Mouse (Mus musculus) heart, adult 2 months (tissue): ENCODE measurements around the gene Dgke. TPM values are rescaled to one million over a fixed set of nuclear protein-coding genes. Genes with fewer than 3 reads are reported as not detected.
A peak's percentile ranks its signal among the peaks of the same experiment; 100 is the strongest.

ENCODE experiments used
- DNase-seq, 2 experiments: peaks; one replicate each; pipeline ENCODE4 v3.0.0; 2021
- H3K27ac ChIP-seq: fragments of 200-600 bp; 2 replicates; pipeline ENCODE4 v1.8.1; 2022
- H3K27me3 ChIP-seq: fragments of 200-500 bp; 2 replicates; pipeline ENCODE4 v1.6.1; 2012; ENCODE audit warnings: mild to moderate bottlenecking, low read length, inconsistent platforms, mixed read lengths; ENCODE audit not compliant: control insufficient read depth, insufficient read depth
- H3K36me3 ChIP-seq: fragments of 200-500 bp; 2 replicates; pipeline ENCODE4 v1.6.1; 2012; ENCODE audit warnings: low read length, inconsistent platforms; ENCODE audit not compliant: control insufficient read depth, insufficient read depth
- H3K4me1 ChIP-seq: fragments of 200-500 bp; 2 replicates; pipeline ENCODE4 v1.6.1; 2011; ENCODE audit warnings: low read length; ENCODE audit not compliant: control insufficient read depth, insufficient read depth
- H3K4me3 ChIP-seq: fragments of 200-600 bp; 2 replicates; pipeline ENCODE4 v1.8.1; 2022
- H3K79me2 ChIP-seq: fragments of 200-500 bp; replicated peaks from 2 replicates; pipeline ENCODE4 v1.6.1; 2012; ENCODE audit warnings: mild to moderate bottlenecking, inconsistent platforms, low read length, moderate library complexity, mixed read lengths; ENCODE audit not compliant: control insufficient read depth, insufficient read depth
- H3K9ac ChIP-seq: fragments of 200-500 bp; 2 replicates; pipeline ENCODE4 v1.6.1; 2012; ENCODE audit warnings: low read depth, mild to moderate bottlenecking, control low read depth, inconsistent platforms, low read length, mixed read lengths
- CTCF ChIP-seq: fragments of 200-600 bp; IDR thresholded peaks from 2 replicates; pipeline ENCODE4 v1.8.1; 2022; ENCODE audit warnings: antibody characterized with exemption, mild to moderate bottlenecking, moderate library complexity
- EP300 ChIP-seq: fragments of 200-500 bp; IDR thresholded peaks from 2 replicates; pipeline ENCODE4 v1.6.1; 2011; ENCODE audit warnings: low read depth, low read length, control low read depth; ENCODE audit not compliant: insufficient read depth
- POLR2A ChIP-seq: fragments of 200-500 bp; IDR thresholded peaks from 2 replicates; pipeline ENCODE4 v1.6.1; 2011; ENCODE audit warnings: mild to moderate bottlenecking, low read depth, low read length, control low read depth; ENCODE audit not compliant: insufficient read depth
- WGBS: fragments of 180-500 bp; shearing (Covaris S2); methylation state at CpG from one replicate; pipeline ENCODE4 v1.1.7; 2018; 5-methylcytosine and 5-hydroxymethylcytosine counted together
- intact Hi-C: fragments of 180-260 bp; cut with DNase I; formaldehyde crosslinking; loops from one replicate; pipeline ENCODE4 v1.15.1; 2025
- polyA plus RNA-seq: library from polyadenylated mRNA; depleted of rRNA; stranded (reverse); fragments of >200 nt; gene quantifications from 2 replicates; pipeline ENCODE4 v1.2.3, GENCODE M21; 2012
- total RNA-seq, 2 experiments: library from RNA; stranded (reverse); gene quantifications; 2 replicates each; pipeline ENCODE4 v1.2.3; 2021

Dgke gene
- total and polyA plus RNA-seq, 3 experiments = 5.6 to 12.4 (median 9.3) TPM

DNA sequence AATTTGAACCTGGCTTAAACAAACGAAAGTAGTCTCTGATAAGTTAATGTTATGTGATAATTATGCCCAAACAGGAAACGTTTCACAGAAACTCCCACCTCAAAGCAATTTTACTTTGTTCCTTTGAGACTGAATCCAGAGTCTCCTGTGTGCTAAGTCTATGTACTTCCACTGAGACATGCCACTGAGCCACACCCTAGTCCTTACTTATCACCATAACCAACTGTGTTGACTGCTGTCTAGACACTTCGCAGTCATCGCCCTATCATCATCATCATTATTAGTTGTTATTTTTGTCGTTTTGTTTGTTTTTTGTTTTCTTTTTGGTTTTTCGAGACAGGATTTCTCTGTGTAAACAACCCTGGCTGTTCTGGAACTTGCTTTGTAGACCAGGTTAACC is 2.3 kb downstream of the Dgke start:
- no peaks in the 10 kb centered on the region; the same call in 1 of the 2 replicates for H3K36me3 ChIP-seq
- no peaks in the 10 kb centered on the region for H3K27me3 ChIP-seq
- H3K79me2 ChIP-seq = no peaks in the 10 kb centered on the region
- intact Hi-C loops = no loop called here
- no peak for TF ChIP-seq POLR2A
- TF ChIP-seq CTCF = no peak
- no peak for TF ChIP-seq EP300
- H3K27ac ChIP-seq = no peak overlapping the region
- DNase-seq = no peak
- no peak overlapping the region for H3K4me3 ChIP-seq
- 47% methylated on average over 6 of the region's 6 CpGs for WGBS
- peaks cover 11% of the 10 kb centered on the region; the same call in 1 of the 2 replicates for H3K4me1 ChIP-seq
- no peak overlapping the region for H3K9ac ChIP-seq

DNA sequence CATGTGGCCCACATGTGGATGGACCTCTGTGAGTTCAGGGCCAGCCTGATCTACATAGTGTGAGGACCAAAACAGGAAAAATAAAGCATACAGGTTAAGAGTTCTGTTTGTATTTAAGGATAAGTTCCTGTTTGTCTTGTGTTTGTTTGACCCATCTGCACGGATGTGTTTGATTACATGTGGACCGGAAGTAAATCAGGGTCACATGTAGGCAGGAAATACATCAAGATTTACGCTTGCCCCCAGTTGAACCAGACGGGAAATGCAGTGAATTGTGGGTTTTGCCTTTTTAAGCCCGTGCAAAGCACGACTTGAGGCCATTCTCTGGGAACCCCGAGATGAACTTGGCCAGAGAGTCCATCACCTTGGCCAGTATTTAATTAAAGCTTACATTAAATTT is 5.3 kb downstream of the Dgke start:
- Histone ChIP-seq H3K36me3 (peaks cover 9% of the 10 kb centered on the region), H3K27ac (peak overlapping the region; percentile 82), H3K9ac (no peak overlapping the region), H3K4me3 (no peak overlapping the region), H3K27me3 (no peaks in the 10 kb centered on the region), H3K79me2 (no peaks in the 10 kb centered on the region), H3K4me1 (peaks cover 7% of the 10 kb centered on the region)
- 52% methylated on average over 7 of the region's 7 CpGs for WGBS
- TF ChIP-seq CTCF (no peak), EP300 (no peak), POLR2A (no peak)
- intact Hi-C loops = loop anchor here (2.0 kb wide), 1 partner anchor 33 kb away; no protein-coding TSS in a partner anchor
- no peak for DNase-seq

DNA sequence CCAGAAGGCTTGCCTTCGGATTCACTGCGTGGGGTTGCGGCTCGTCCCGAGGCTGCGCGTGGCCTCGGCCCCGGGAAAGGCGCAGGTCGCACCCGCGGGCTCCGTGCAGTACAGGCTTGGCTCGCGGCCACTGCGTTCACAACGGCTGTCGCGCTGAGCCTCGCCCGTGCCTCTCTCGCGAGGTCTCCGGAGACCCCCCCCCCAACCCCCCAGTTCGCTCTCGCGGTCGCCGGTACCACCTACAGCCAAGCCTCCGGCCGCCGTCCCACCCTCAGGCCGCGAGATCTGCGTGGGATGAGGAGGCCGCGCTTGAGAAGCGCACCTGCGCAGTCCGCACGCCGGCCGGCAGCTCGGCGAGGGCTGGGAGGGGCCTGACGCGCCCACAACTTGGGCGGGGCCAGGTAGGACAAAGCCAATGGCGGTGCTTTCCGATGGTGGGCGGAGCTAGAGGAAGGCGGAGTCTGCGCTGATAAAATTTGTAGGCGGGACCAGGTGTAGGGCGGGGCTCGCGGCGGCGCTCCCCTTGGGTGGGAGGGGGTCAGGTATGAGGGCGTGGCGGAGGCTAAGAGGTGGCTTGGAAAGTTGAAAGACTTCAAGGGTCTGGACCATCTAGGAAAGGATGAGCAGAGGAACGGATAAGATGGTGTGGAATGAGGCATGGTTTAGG is 6.1 kb downstream of the Dgke start:
- intact Hi-C loops = loop anchor here (2.0 kb wide), 1 partner anchor 32 kb away; no protein-coding TSS in a partner anchor

DNA sequence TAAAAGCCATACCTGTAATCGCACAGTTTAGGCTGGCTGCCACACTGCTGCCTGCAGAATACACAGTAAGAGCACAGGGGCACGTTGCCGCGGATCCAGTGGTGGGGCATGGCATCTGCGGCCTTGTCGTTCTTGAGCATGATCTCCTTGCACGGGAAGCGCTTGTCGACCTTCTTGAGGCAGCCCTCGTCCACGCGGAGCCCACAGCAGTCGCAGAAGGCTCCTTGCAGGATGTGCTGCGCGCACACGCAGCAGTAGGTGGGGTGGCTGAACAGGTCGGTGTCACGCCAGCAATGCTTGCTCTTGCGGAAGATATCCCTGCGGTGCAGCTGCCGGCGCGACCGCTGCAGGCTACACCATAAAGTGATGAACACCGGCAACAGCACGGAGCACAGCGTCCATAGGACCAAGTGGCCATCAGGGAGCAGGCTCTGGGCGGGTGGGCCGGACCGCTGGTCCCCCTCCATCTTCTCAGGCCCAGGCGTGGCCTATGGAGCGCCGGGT is 6.7 kb downstream of the Dgke start:
- H3K27ac ChIP-seq = peak overlapping the region; percentile 82
- H3K4me1 ChIP-seq = peaks cover 8% of the 10 kb centered on the region
- TF ChIP-seq CTCF = peak; percentile 11; the same call in 1 of the 2 replicates
- TF ChIP-seq EP300 = no peak
- H3K27me3 ChIP-seq = no peaks in the 10 kb centered on the region
- DNase-seq = no peak
- WGBS = under 1% methylated on average over 33 of the region's 33 CpGs
- no peaks in the 10 kb centered on the region for H3K79me2 ChIP-seq
- H3K9ac ChIP-seq = peak overlapping the region; percentile 87
- H3K36me3 ChIP-seq = peaks cover 10% of the 10 kb centered on the region
- intact Hi-C loops = loop anchor here (2.0 to 10.0 kb wide), 3 partner anchors 31 to 195 kb away; partner anchors contain the start of gene Akap1
- peak overlapping the region; percentile 95 for H3K4me3 ChIP-seq

More for the DNA sequence above, 6.1 kb downstream of the Dgke start:
- Histone ChIP-seq H3K4me1 (peaks cover 7% of the 10 kb centered on the region), H3K4me3 (peak overlapping the region; percentile 95), H3K9ac (peak overlapping the region; percentile 87), H3K79me2 (no peaks in the 10 kb centered on the region), H3K36me3 (peaks cover 9% of the 10 kb centered on the region), H3K27me3 (no peaks in the 10 kb centered on the region), H3K27ac (peak overlapping the region; percentile 82)
- peak; percentile 91 to 93 for DNase-seq
- TF ChIP-seq CTCF (no peak), POLR2A (peak; percentile 63; the same call in 1 of the 2 replicates)
- under 1% methylated on average over 63 of the region's 63 CpGs for WGBS

DNA sequence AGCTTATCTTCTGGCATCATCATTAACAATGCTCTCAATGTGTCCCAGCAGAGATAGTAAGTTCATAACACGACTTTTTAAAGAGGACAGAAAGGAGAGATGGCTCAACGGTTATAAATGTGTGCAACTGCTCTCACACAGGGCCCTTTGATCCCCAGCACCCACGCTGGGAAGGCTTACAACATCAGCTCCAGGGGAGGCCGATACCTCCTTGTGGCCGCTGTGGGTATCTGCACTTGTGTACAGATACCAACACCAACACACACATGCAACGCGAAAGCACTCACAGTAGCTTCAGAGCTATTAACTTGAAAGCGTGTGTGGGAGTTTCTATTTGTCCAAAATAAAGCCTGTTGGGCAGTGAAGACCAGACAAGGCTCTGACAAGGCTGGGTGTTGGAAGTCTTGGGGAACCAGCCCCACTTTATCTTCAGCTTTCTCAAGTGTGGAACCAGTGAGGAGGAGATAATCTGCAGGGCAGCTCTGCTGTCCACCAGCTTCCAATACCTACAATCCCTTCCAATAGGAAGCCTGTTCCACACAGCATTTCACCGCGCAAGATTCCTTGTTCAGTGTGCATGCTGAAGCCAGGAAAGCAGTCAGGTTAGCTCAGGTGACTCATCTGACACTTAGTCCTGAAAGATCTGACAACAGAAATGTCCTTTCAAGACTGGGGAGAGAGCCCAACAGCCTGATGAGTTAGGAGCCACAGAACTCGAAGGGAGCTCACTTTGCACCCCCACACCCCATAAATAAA is 8.0 kb downstream of the Dgke start:
- H3K27me3 ChIP-seq = no peaks in the 10 kb centered on the region
- peak; percentile 74 for TF ChIP-seq CTCF
- no peak for TF ChIP-seq EP300
- peak overlapping the region; percentile 87 for H3K9ac ChIP-seq
- peaks cover 10% of the 10 kb centered on the region for H3K4me1 ChIP-seq
- peaks cover 15% of the 10 kb centered on the region for H3K36me3 ChIP-seq
- 0 out of 2 replicates have a peak, but pooled peaks cover 2% of the 10 kb centered on the region for H3K79me2 ChIP-seq
- WGBS = 44% methylated on average over 11 of the region's 11 CpGs
- peak overlapping the region; percentile 95 for H3K4me3 ChIP-seq
- H3K27ac ChIP-seq = peak overlapping the region; percentile 82
- DNase-seq = no peak
- intact Hi-C loops = loop anchor here (2.0 to 10.0 kb wide), 2 partner anchors 56 to 194 kb away; partner anchors contain the start of gene Akap1
